Mouse (Mus musculus): ENCODE data around the gene Veph1.

The Veph1 gene

DNA sequence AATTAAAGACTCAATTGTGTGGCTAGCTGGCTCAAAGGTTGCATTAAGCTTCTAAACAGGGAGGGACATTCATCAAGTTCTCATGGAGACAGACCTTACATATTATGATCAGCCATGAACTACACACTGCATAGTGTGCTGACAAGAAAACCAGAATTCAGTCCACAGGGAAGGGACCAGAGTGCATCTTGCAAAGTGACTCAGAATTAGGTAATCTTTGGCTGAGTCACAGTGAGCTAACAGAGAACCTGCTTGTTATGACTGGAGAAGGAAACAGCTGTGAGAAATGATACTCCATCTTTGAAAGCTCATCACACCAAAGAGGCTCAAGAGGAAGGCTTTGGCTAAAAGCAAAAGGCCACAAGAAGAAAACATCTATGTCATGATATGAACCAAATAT lies 56.2 kb downstream of the Veph1 start:
- POLR2A ChIA-PET, result interaction anchor here in 1 of 4 experiments (0.6 kb wide), 1 partner anchor 16 kb away, joined by 3 read pairs; no protein-coding TSS in a partner anchor
- CTCF ChIA-PET, result no interaction called here

DNA sequence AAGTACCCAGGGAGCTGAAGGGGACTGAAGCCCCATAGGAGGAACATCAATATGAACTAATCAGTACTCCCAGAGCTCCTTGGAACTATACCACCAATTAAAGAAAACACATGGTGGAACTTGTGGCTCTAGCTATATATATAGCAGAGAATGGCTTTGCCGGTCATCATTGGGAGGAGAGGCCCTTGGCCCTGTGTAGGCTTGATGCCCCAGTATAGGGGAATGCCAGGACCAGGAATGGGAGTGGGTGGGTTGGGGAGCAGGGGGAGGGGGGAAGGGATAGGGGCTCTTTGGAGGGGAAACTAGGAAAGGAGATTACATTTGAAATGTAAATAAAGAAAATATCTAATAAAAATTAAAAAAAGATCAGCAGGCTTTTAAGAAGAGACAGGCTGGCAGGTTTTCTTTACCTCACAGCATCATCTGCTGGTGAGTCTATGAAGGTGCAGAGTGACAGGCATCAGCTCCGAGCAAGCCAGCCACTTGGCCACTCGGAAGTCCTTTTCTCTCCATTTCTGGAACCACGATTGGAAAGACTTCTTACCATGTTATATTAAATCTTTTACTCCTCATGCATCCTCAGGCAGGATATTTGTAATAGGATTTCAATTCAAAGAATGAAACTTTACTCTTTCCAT lies 60.3 kb downstream of the Veph1 start:
- POLR2A ChIA-PET, result interaction anchor here in 1 of 4 experiments (0.6 to 0.7 kb wide), 2 partner anchors 56 to 767 kb away, joined by 3 to 4 read pairs; no protein-coding TSS in a partner anchor
- CTCF ChIA-PET, result interaction anchor here in 3 of 4 experiments (0.6 to 1.2 kb wide), 4 partner anchors 16 to 1077 kb away, joined by 3 to 4 read pairs (median 3); no protein-coding TSS in a partner anchor

- POLR2A ChIA-PET, result interaction anchor here in 1 of 4 experiments (0.7 kb wide), 1 partner anchor 9 kb away, joined by 3 read pairs; no protein-coding TSS in a partner anchor
- CTCF ChIA-PET, result no interaction called here
These were observed 71.6 kb downstream of the Veph1 start for GRCm38 (mm10) chr3:66224931-66225537.

GRCm38 (mm10) chr3:66221243-66221611 lies 75.4 kb downstream of the Veph1 start:
- ChIA-PET CTCF (interaction anchor here in 3 of 4 experiments (0.7 to 1.4 kb wide), 4 partner anchors 15 to 841 kb away, joined by 3 to 8 read pairs (median 4); no protein-coding TSS in a partner anchor), POLR2A (interaction anchor here in 1 of 4 experiments (0.6 to 1.4 kb wide), 2 partner anchors 246 to 264 kb away, joined by 3 read pairs; no protein-coding TSS in a partner anchor)

GRCm38 (mm10) chr3:66220554-66221242 lies 75.9 kb downstream of the Veph1 start:
- POLR2A ChIA-PET, result interaction anchor here in 2 of 4 experiments (0.6 to 1.4 kb wide), 3 partner anchors 246 to 264 kb away, joined by 3 read pairs; no protein-coding TSS in a partner anchor
- CTCF ChIA-PET, result interaction anchor here in 2 of 4 experiments (0.8 to 1.4 kb wide), 3 partner anchors 16 to 841 kb away, joined by 3 to 5 read pairs (median 4); no protein-coding TSS in a partner anchor

- ChIA-PET CTCF (interaction anchor here in 1 of 4 experiments (1.4 kb wide), 1 partner anchor 17 kb away, joined by 4 read pairs; no protein-coding TSS in a partner anchor), POLR2A (interaction anchor here in 1 of 4 experiments (1.4 kb wide), 1 partner anchor 245 kb away, joined by 3 read pairs; no protein-coding TSS in a partner anchor)
These were observed 76.9 kb downstream of the Veph1 start, which contains the start of gene Ptx3 for GRCm38 (mm10) chr3:66219655-66220191. Gene Ptx3 (plus strand): TSS chr3:66219910.

GRCm38 (mm10) chr3:66215759-66216158 lies 80.9 kb downstream of the Veph1 start:
- POLR2A ChIA-PET, result no interaction called here
- CTCF ChIA-PET, result no interaction called here

GRCm38 (mm10) chr3:66213524-66213923 lies 83.1 kb downstream of the Veph1 start:
- ChIA-PET POLR2A (no interaction called here), CTCF (no interaction called here)

DNA sequence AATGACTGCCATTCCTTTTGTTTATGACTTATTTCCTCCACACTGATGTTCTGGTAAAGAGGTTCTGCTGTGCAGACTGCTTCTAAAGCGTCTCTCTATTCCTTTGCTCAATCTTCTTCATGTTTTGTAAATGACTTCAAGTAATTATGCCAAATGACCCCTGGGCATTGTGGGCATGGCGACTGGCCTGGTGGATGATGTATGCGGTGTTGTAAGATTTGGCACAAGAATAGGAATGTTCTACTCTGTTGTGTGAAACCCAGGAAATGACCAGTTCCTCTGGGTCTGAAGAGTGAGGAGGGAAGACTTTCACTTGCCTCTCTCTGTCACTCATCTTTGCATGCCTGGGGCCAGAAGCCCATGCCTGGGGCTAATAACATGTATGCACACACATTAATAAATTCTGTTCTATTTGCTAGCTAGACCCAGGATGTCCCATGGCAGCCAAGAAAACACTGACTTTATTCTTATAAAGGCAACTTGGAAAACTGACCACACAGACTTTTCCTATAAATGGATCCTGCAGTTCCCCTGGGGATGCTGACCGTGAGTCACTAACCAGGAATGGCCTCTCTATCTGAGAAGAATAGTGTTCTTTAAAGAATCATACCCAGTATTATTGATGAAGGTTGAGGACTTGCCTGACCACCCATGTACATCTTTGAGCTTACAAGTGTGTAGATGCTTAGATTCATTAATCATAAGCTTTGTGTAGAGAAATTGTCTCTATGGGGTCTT lies 87.6 kb downstream of the Veph1 start:
- ChIA-PET CTCF (no interaction called here), POLR2A (no interaction called here)

GRCm38 (mm10) chr3:66193910-66194562 lies 102.6 kb downstream of the Veph1 start:
- ChIA-PET POLR2A (no interaction called here), CTCF (no interaction called here)

DNA sequence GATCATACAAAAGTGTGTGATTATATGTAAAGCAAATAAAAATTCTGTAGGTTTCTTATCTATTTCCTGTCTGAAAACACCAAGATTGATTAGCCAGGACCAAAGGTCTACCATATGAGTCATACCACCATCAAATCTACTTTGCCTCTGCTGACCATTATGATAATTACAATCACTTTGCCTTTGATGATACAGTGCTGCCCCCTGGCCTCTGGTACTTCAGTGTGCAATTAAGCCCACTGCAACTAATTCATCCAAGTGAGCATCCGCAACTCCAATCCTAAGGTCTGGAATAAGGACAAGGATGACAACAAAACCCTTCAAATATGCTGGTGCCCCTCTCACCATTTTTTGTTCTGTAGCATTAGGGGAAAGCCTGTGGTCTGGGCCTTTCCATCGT lies 117.0 kb downstream of the Veph1 start:
- CTCF ChIA-PET, result no interaction called here
- POLR2A ChIA-PET, result no interaction called here

DNA sequence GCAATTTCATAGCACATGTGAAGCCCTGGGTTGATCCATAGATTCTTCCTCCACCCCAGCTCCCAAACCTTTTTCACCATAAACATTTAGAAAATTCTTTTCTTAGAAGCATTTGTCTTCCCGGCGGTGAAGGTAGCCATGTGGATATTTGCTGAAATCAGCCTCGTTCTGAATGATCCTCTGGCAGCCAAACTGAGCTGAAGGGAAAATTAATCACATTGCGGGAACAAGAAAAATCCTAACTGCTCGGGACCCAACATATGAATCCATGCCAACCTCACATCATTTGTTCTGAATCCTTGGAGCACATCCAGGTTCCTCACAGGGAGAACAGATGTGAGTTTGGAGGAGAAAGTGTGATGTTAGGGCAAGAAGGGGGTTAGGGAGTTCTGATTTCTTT lies 123.7 kb downstream of the Veph1 start:
- ChIA-PET POLR2A (no interaction called here), CTCF (interaction anchor here in 1 of 4 experiments (0.6 kb wide), 1 partner anchor 599 kb away, joined by 4 read pairs; no protein-coding TSS in a partner anchor)

DNA sequence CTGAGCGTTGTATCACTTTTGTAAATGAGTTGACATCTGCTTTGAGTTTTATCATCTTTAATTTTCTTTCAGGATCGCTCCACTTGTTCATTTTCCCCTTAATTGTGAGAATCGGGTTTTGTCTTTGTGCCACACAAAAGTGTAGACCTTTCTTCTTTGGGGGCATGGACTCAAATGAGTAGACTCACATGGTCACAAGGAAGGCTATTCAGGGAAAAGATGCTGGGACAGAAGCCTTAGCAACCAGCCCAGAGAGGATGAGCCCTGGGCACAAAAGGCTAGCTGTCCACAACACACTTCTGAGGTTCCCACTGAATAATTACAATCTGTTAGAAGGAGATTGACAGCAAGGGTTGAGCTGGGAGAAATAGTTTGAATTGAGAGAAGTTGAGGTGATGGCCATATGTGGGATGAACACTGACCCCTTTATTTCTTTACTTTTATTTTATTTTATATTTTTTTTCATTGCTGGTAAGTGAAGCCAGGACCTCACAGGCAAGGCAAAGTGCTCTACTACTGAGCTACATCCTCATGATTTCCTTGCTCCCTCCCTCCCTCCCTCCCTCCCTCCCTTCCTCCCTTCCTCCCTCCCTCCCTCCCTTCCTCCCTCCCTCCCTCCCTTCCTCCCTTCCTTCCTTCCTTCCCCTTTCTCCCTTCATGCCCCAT lies 126.6 kb downstream of the Veph1 start:
- POLR2A ChIA-PET, result no interaction called here
- CTCF ChIA-PET, result no interaction called here

- ChIA-PET CTCF (no interaction called here), POLR2A (no interaction called here)
These were observed 129.9 kb downstream of the Veph1 start for GRCm38 (mm10) chr3:66166606-66167290.

GRCm38 (mm10) chr3:66165026-66165425 lies 131.6 kb downstream of the Veph1 start:
- POLR2A ChIA-PET, result no interaction called here
- CTCF ChIA-PET, result no interaction called here

DNA sequence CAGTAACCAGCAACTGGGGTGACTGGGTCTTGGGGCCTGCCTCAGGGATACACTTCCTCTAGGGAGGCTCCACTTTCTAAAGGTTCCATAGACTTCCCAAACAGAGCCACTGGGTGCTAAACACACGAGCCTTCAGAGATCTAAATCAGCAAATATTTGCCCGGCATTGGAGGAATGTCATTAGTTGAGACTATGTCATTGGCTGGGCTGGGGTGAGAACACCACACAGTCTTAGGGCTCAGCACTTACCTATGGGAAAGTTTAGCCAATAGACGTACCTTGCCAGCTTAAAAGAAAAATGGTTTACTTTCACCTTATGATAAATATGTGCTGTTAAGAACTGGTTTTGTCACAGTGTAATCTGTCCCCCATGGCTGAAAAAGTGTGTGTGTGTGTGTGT lies 132.1 kb downstream of the Veph1 start:
- CTCF ChIA-PET, result interaction anchor here in 1 of 4 experiments (0.6 kb wide), 2 partner anchors 160 to 248 kb away, joined by 3 to 4 read pairs; no protein-coding TSS in a partner anchor
- POLR2A ChIA-PET, result no interaction called here

GRCm38 (mm10) chr3:66162612-66163011 lies 134.0 kb downstream of the Veph1 start:
- POLR2A ChIA-PET, result no interaction called here

More at GRCm38 (mm10) chr3:66162612-66163011, 134.0 kb downstream of the Veph1 start:
- CTCF ChIA-PET, result interaction anchor here in 1 of 4 experiments (0.6 kb wide), 1 partner anchor 29 kb away, joined by 3 read pairs; no protein-coding TSS in a partner anchor

Data from embryonic stem cell, embryonic (primary cell).